Mouse (Mus musculus) right cerebral cortex, postnatal 4 days (tissue): ENCODE data around the gene Rnft1.
"Not testable (repeated sequence)": the region's sequence is repeated elsewhere in the genome, so short reads cannot be mapped to it uniquely, and the experiment has no call there.

Experiments used
- DNase-seq: peaks from one replicate; pipeline ENCODE4 v3.0.0-alpha.2; 2022

Gene Rnft1

GRCm38 (mm10) chr11:86527528-86527927 is 43.1 kb downstream of the Rnft1 start:
- no peak for DNase-seq

- no peak for DNase-seq
Measured at GRCm38 (mm10) chr11:86532834-86533233, 48.4 kb downstream of the Rnft1 start.

- not testable (repeated sequence) for DNase-seq
Measured at GRCm38 (mm10) chr11:86533302-86533701, 48.8 kb downstream of the Rnft1 start.

- no peak for DNase-seq
Measured at GRCm38 (mm10) chr11:86534201-86534910, 49.9 kb downstream of the Rnft1 start.

GRCm38 (mm10) chr11:86538786-86539185 is 54.3 kb downstream of the Rnft1 start:
- no peak for DNase-seq

GRCm38 (mm10) chr11:86539716-86540475 is 55.4 kb downstream of the Rnft1 start:
- no peak for DNase-seq

GRCm38 (mm10) chr11:86540476-86540845 is 56.0 kb downstream of the Rnft1 start:
- no peak for DNase-seq

- no peak for DNase-seq
Measured at GRCm38 (mm10) chr11:86542851-86543250, 58.4 kb downstream of the Rnft1 start.

GRCm38 (mm10) chr11:86543960-86544638 is 59.6 kb downstream of the Rnft1 start:
- DNase-seq, result no peak

GRCm38 (mm10) chr11:86544639-86545299 is 60.3 kb downstream of the Rnft1 start, which contains the start of the genes Rps6kb1 and Tubd1:
TSS of gene Rps6kb1 (minus strand) at chr11:86544805.
TSS of gene Tubd1 (plus strand) at chr11:86544991.
- DNase-seq, result peak; percentile 98

- DNase-seq, result no peak
Measured at GRCm38 (mm10) chr11:86545556-86545955, 61.1 kb downstream of the Rnft1 start.

GRCm38 (mm10) chr11:86547412-86547811 is 63.0 kb downstream of the Rnft1 start:
- no peak for DNase-seq
